Mouse (Mus musculus): ENCODE data around the gene Eif5a.

GRCm38 (mm10) chr11:69884663-69885062 is 37.1 kb downstream of the Eif5a start:
- TF ChIP-seq POLR2A (IDR thresholded peaks at IDR 0.05; ENCODE audit: control insufficient read depth, low read depth, low read length) (no peak), CTCF (IDR thresholded peaks at IDR 0.05; ENCODE audit: control insufficient read depth, insufficient read depth, insufficient replicate concordance, low read depth, low read length) (no peak)

Data from testis, adult 2 months (tissue).